Mouse (Mus musculus): ENCODE results near the gene Set.

DNA sequence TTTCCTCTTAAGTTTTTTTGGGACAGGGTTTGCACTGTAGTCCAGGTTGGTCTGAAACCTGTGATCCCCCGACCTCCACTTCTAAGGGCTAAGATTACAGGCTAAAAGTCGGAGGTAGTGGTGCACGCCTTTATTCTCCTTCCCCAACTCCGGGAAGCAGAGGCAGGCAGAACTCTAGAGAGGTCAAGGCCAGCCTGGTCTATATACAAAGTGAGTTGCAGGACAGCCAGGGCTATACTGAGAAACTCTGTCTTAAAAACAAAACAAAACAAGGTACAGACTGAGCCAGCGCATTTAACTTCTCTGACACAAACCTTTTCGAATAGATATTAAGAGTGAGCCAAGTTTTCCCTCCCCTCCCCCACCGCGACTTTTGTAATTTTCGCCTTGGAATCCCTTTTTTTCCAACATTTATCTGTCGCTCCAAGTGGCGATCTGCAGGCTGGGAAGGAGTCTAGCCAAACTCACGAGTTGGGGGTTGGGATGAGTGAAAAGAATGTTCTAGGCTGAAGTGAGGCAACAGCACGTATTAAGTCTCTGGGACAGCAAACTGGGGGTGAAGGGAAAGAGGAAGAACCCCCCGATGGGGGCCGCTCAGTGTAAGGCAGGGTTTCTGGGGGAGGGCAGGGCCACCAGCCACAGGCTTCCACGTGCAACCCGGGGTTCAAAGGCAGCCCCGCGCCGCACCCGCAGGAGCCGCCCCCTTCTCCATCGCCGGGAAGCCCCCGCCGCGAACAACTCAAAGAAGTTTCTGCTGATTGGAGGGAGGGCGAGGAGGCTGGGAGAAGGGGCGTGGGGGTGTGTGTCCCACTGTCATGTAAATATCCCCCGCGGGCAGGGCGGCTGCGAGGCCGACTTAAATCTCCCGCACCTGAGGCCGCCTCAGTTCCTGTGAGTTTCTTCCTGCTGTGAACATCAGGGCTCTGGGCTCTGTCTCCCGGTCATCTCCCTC, 4.3 kb downstream of the Set start:
- TF ChIP-seq CTCF (IDR thresholded peaks at IDR 0.05; ENCODE audit: low read depth) (no peak), EP300 (IDR thresholded peaks at IDR 0.05; ENCODE audit: low read depth) (no peak)
